Mouse (Mus musculus) layer of hippocampus, adult 2 months (tissue): ENCODE measurements at regions not wholly inside any gene's neighbourhood (a gene's known extent, or its start where the extent isn't known, plus 50 kb on each side); places are given as distances from the start of the nearest gene placed in this dataset.
A peak's percentile ranks its signal among the peaks of the same experiment; 100 is the strongest.

Experiments
- DNase-seq, 2 experiments: peaks; one replicate each; pipeline ENCODE4 v3.0.0; 2022; ENCODE audit warnings: low spot score in 2 of 2
- H3K27ac ChIP-seq: fragments of 200-600 bp; 2 replicates; pipeline ENCODE4 v1.8.1; 2022
- H3K4me3 ChIP-seq: fragments of 200-600 bp; 2 replicates; pipeline ENCODE4 v1.8.1; 2022; ENCODE audit warnings: mild to moderate bottlenecking
- CTCF ChIP-seq: fragments of 200-600 bp; conservative IDR thresholded peaks from 2 replicates; pipeline ENCODE4 v1.8.1; 2022; ENCODE audit warnings: antibody characterized with exemption, mild to moderate bottlenecking, moderate library complexity

DNA sequence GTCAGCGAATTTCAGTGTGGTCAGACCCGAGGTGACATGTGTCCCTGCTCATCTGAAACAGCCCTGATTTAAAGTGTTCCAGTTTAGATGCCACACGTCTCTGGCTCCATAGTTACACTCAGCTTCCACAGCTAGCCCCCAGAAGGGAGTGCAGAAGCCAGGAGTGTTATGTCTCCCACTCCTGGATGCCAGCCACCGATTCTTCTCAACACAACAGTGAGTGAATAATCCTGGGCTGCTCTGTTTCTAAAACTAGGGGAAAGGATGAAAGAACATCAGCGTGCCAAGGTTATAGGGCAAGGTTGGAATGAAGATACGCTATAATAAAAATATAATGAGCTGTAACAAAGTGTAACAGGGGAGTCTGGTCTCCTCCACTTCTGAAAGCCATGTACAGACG is 51.5 kb upstream of the Stmnd1 start:
- Histone ChIP-seq H3K4me3 (no peak overlapping the region), H3K27ac (peak overlapping the region; percentile 73)
- TF ChIP-seq CTCF: no peak
- DNase-seq: peak; percentile 36 to 53

DNA sequence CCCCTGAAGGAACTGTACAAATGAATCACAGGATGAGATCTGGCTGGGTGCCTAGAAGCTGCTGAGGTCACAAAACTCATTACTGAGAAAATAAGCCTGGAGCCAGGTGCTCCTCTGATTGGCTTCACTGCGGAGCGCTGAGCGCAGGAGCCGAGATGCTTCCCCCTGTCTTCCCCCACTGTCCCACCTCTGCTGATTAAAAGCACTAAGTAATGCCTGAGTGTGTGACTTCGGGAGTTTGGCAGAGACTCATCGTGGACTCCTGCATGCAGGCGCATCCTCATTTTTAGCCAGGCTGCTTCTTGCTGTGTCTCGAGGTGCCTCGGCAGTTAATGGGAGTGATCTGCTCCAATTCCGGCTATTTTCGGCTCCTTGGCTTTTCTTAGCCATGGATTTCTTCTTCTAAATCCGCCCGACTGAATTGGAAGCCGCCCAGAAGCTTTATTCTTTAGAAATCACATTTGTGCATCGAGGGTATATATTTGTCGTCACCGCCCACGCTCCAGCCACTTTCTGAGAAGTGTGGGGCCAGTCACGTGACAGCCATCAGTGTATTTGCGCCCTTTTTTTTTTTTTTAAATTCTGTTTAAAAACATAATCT is 55.3 kb upstream of the Stmnd1 start:
- peak; percentile 19 to 33 for DNase-seq
- TF ChIP-seq CTCF: no peak
- Histone ChIP-seq H3K27ac (peak overlapping the region; percentile 49; the same call in 1 of the 2 replicates), H3K4me3 (peak overlapping the region; percentile 54)

DNA sequence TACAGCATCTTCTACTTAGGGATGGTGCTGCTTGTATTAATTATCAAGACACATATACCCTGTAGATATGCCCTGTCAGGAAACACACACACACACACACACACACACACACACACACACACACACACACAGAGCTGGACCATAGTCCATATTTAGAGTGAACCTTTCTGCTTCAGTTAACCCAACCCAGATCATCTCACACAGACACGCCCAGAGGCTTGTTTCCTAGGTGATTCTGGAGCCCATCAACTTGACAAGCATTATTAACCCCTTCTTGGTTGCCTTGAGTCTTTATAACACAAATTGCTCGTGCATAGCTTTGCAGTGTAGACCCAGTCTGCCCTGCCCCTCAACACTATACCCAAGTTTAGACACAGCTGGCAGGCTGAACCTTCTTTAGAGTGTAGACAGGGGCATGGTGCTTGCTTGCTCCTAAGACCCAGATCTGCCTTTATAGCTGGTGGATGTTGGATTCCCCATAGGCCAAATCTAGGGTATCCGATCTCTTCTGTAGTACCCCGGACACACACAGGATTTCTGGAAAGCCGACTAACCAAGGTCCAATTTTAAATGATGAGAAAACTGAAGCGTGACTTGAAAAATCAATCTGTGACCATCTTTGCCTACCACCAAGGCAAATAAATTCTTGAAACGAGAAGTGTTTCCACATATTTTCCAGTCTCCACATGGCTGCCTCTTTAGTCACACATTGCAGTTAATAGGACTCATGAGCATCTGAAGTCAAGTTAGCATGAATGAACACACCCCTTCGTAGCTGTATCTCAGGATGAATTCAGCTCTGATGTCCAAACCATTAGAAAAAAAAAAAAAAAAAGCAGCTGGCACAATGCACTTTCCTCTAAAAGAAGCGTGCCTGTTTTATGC is 56.3 kb upstream of the Stmnd1 start:
- Histone ChIP-seq H3K27ac (no peak overlapping the region), H3K4me3 (no peak overlapping the region)
- no peak for DNase-seq
- no peak for TF ChIP-seq CTCF

DNA sequence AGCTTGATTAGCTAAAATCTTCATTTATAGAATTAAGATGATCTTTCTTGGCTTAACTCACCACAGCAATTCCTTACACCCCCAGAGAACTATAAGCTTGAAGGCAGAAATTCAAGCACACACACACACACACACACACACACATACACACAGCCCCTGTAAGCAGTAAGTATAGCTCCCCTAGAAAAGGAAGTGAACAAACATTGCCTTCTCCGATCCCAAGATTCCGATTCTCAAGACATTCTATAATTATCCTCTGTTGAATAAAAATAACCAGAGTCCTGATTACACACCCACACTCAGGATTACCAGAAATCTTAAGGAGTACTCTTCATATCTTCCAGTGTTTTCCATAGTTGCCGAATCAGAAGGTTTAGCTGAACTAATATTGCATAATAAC is 70.0 kb upstream of the Stmnd1 start:
- H3K4me3 ChIP-seq: no peak overlapping the region
- DNase-seq: no peak
- no peak overlapping the region for H3K27ac ChIP-seq
- no peak for TF ChIP-seq CTCF

DNA sequence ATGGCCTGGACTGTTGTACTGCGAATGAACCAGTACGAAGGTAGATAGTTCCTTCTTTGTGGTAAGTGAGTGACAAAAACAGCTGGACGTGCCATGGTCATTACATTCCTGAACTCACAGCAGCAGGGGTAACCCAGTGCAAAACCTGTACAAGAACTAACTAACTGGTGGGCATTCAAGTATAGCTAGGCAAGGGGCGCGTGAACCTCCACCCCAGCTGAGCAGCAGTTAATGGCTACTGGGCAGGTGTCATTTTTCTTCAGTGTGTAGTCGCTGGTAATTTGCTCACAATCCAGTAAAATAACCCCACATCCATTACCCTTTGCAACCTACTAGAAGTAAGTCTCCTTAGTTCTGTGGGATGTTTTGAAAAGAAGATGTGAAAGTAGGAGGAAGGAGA is 70.9 kb upstream of the Stmnd1 start:
- TF ChIP-seq CTCF: no peak
- no peak for DNase-seq
- H3K27ac ChIP-seq: no peak overlapping the region
- H3K4me3 ChIP-seq: no peak overlapping the region

DNA sequence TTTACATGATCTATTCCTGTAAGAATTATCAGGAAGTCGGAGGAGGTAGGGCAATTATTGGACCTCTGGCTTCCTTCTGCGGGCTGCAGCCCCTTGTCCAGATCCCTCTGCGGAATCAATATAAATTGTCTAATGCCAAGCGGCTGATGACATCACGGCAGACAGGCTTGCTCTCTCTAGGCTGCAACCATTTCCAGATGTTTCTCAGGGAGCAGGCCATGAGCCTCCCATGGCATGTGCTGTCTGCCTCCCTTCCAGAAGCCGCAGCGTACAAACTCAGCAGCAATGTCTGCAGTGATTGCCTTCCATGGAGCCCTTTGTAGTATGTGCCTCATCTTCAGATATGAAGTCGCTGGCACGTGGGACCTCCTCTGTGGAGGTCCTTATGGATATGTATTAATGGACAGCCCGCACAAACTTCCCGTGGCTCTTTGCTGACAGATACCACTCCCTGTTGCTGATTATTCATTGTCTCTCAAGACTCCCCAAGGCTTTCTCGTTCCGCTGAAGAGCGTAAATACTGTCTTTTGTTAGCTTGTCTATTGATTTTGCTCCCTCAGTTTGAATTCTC is 72.4 kb upstream of the Stmnd1 start:
- Histone ChIP-seq H3K4me3 (no peak overlapping the region), H3K27ac (no peak overlapping the region)
- TF ChIP-seq CTCF: no peak
- no peak for DNase-seq

DNA sequence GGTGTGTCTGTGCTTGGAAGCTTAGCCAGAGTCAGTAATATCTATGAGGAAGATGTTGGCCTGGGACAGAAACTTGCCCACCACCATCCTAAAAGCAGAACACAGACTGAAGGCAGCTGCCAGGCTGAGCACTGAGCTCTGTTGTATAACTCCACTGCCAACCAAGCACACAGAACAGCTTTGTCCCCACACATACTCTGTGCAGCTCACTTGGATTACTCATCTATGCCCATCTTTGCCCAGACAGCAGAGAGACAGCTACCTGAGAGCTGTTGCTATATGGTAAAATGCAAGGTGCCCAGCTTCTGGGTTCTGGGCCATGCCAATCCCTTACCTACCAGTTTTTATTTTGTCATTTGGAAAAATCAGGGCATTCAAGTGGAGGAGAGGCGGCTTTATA is 80.4 kb upstream of the Stmnd1 start:
- TF ChIP-seq CTCF: no peak
- no peak overlapping the region for H3K4me3 ChIP-seq
- peak; percentile 12 to 25 for DNase-seq
- peak overlapping the region; percentile 6; the same call in 1 of the 2 replicates for H3K27ac ChIP-seq

DNA sequence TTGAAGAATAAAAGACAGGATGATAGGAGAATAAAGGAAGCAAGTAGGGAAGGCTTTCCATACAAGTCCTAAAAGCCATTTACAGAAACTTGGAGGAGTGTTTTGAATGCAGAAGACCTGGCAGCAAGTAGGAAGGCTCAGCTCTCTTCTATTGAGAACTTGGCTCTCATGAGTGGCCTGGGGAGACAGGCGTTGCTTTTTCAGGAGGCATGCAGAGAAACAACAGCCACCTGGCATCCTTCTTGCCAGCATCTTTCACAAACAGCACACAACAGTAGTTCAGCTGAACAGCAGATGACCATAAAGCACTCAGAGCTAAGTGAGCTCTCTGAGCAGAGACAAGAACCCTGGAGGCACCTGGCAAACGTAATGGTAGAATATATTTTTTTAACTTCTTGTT is 83.8 kb upstream of the Stmnd1 start:
- no peak overlapping the region for H3K4me3 ChIP-seq
- H3K27ac ChIP-seq: no peak overlapping the region
- DNase-seq: no peak
- TF ChIP-seq CTCF: no peak

DNA sequence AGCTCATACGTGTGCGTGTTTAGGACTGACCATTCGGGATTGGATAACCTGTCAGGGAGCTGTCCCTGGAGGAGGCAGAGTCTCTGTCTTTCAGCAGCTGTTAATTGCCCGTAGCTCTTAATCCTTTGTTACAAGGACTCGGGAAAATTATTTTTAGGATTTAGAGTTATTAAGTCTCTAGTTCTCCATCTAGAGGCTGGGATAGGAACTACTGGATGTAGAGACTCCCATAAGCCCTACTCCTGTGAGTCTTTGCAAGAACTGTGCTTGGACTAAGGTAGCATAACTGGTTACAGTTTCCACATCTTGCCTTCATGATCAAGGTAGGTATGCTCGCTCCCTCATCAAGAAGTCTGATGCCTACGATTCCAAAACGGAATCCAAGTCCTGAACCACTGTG is 90.7 kb upstream of the Stmnd1 start:
- no peak overlapping the region for H3K27ac ChIP-seq
- H3K4me3 ChIP-seq: no peak overlapping the region
- peak; percentile 86 for TF ChIP-seq CTCF
- peak; percentile 32 to 43 for DNase-seq

DNA sequence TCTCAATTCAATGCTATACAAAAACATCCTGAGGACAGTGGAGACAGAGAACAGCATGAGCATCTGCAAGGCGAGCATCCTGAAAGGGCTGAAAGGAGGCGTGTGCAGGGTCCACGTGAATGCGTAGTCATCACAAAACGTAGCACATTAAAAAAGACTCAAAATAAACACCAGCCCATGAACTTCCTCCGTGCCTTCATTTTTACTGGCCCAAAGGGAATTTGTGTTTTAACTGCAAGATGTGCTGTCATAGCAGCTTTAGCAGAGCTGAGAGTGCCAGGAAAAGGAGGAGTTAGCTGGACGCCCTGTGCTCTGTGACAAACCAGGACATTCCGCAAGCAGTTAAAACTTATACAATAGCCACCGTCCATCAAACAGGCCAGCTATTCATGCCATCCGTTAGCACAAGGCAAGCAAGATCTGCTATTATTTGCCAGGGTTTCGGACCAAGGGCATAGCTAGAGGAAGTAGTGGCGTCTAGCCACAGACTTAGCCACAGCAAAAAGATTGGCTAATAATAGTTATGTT is 92.9 kb upstream of the Stmnd1 start:
- peak overlapping the region; percentile 56; the same call in 1 of the 2 replicates for H3K27ac ChIP-seq
- DNase-seq: no peak
- H3K4me3 ChIP-seq: peak overlapping the region; percentile 26; the same call in 1 of the 2 replicates
- TF ChIP-seq CTCF: no peak

DNA sequence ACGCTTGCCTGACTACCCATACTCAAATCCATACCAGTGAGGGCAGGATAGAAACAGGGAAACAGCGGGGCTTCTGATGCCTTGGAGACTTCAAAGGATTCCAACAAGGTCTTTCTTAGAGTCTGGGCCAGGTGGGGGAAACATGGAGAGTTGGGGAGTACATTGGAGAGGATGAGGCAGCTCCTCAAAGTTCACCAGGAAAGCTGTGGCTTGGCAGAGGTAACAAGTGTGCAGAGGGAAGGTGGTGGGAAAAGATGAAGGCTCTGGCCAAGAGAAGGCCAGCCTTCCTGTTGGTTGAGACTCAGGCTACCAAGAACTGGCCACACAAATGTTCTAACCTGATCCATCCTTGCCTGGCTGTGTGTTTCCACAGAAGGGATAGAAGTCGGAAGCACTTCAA is 93.6 kb upstream of the Stmnd1 start:
- TF ChIP-seq CTCF: no peak

DNA sequence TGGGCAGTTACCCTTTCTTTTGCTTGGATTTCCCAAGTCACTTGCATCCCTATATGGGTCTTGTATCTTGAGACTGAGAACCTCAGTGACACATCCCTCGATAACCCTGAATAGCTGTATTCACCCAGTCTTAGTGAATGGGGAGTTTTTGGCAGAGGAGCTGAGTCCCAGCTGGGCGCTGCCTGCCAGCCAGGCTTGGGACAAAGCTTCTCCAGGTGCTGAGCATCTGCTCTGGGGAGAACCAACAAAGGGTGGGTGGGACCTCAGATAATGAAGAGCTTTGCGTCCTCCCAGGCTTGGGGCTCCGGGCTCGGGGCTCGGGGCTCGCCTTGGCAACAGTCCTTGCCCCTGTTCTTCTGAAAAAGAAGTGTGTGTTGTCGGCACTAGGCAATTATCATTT is 100.4 kb upstream of the Stmnd1 start:
- no peak for TF ChIP-seq CTCF

More for the DNA sequence above, 93.6 kb upstream of the Stmnd1 start:
- Histone ChIP-seq H3K27ac (no peak overlapping the region), H3K4me3 (no peak overlapping the region)
- no peak for DNase-seq

DNA sequence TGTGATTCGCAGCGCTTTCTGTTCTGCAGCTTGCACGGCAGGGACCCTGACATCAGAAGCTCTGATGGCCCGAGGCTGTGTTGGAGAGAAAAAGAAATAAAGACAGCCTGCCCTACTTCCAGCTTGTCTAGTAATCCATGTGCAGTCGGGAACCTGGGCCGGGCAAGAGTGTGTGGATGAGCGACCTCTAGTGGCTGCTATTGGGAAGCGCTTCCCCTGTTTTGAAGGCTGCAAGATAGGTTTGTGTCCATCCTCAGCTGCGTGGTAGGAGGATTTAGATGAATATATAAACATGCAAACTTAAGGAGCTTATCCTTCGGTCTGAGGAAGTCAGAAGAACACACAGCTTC is 111.5 kb upstream of the Stmnd1 start:
- no peak overlapping the region for H3K27ac ChIP-seq
- TF ChIP-seq CTCF: peak; percentile 98
- peak overlapping the region; percentile 42 for H3K4me3 ChIP-seq
- peak; percentile 79 to 85 for DNase-seq

More for the DNA sequence above, 100.4 kb upstream of the Stmnd1 start:
- H3K27ac ChIP-seq: no peak overlapping the region
- DNase-seq: no peak
- no peak overlapping the region for H3K4me3 ChIP-seq
